Mouse (Mus musculus) forebrain, postnatal 0 days (tissue): ENCODE results near the gene Sys1. TPM values are rescaled to one million over a fixed set of nuclear protein-coding genes. Genes with fewer than 3 reads are reported as not detected.
A peak's percentile ranks its signal among the peaks of the same experiment; 100 is the strongest.

ENCODE experiments used
- ATAC-seq: fragments of 200-750 bp; cut with Nextera tagmentation; 2 replicates; pipeline ENCODE4 v1.8.0; 2017; ENCODE audit warnings: mild to moderate bottlenecking, moderate library complexity
- DNase-seq: peaks from one replicate; pipeline ENCODE4 v3.0.0-alpha.2; 2015
- H3K27ac ChIP-seq: fragments of 300-500 bp; sonication (generic); 2 replicates; pipeline ENCODE4 v1.5.1; 2014; ENCODE audit warnings: low read depth, mild to moderate bottlenecking, antibody characterized with exemption, low read length, moderate library complexity, mixed read lengths
- H3K27me3 ChIP-seq: fragments of 300-500 bp; sonication (generic); 2 replicates; pipeline ENCODE4 v1.6.1; 2014; ENCODE audit warnings: mild to moderate bottlenecking, low read length, mixed read lengths; ENCODE audit not compliant: insufficient read depth
- H3K36me3 ChIP-seq: fragments of 300-500 bp; sonication (generic); 2 replicates; pipeline ENCODE4 v1.6.1; 2014; ENCODE audit warnings: mild to moderate bottlenecking, moderate library complexity; ENCODE audit not compliant: insufficient read depth
- H3K4me1 ChIP-seq: fragments of 300-500 bp; sonication (generic); 2 replicates; pipeline ENCODE4 v1.6.1; 2014; ENCODE audit warnings: antibody characterized with exemption; ENCODE audit not compliant: insufficient read depth
- H3K4me2 ChIP-seq: fragments of 300-500 bp; sonication (generic); 2 replicates; pipeline ENCODE4 v1.6.1; 2014; ENCODE audit warnings: low read depth, mild to moderate bottlenecking, moderate library complexity
- H3K4me3 ChIP-seq: fragments of 300-500 bp; sonication (generic); 2 replicates; pipeline ENCODE4 v1.5.1; 2014; ENCODE audit warnings: low read depth, low read length, mixed read lengths
- H3K9ac ChIP-seq: fragments of 300-500 bp; sonication (generic); 2 replicates; pipeline ENCODE4 v1.6.1; 2014; ENCODE audit warnings: mild to moderate bottlenecking
- H3K9me3 ChIP-seq: fragments of 300-500 bp; sonication (generic); 2 replicates; pipeline ENCODE4 v1.6.1; 2016; ENCODE audit warnings: low read length
- CTCF ChIP-seq: sonication (generic); IDR thresholded peaks from 2 replicates; pipeline ENCODE4 v1.5.1; 2016; ENCODE audit warnings: antibody characterized with exemption, control low read depth, low read depth
- WGBS: fragments of 180-500 bp; shearing (Covaris S2); extraction: QIAGEN DNeasy Blood & Tissue Kit; methylation state at CpG from one replicate; pipeline ENCODE4 v1.1.7; 2014; 5-methylcytosine and 5-hydroxymethylcytosine counted together
- polyA plus RNA-seq: library from polyadenylated mRNA; unstranded; fragments of >200 nt; fragmentation: Nextera tagmentation; extraction: Ambion mirVana; gene quantifications from 2 replicates; pipeline ENCODE4 v1.2.1, GENCODE M21; 2015
- total RNA-seq: library from RNA; depleted of rRNA; stranded (reverse); fragments of >200 nt; gene quantifications from 2 replicates; pipeline ENCODE4 v1.2.3, GENCODE M21; 2014

Gene Sys1
- total and polyA plus RNA-seq, 2 experiments from 2014 or later = 105 to 167 TPM

DNA sequence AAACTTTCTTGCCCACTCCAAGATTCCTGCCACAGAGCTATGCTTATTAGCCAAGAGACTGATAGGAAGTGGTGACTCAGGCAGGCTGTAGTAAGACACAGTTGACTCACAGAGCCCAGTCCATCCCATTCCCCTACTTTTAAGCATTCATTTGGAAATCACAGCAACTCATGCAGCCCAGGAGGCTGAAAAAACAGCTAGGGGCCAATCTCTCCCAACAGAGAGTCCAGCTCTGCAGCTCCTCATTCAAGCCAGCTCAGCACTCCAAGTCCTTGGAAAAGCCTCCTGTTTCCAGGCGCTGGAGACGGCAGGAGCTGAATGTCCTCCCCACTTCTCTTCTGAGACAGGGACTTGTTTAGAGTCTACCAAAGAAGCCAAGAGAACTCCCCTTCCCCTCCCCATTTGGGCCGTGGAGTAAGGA is 17.8 kb upstream of the Sys1 start:
- WGBS = 67% methylated on average over 3 of the region's 3 CpGs
- H3K4me1 ChIP-seq = no peaks in the 10 kb centered on the region; the same call in 1 of the 2 replicates
- ATAC-seq = no peak
- H3K4me2 ChIP-seq = no peak overlapping the region
- peaks cover 11% of the 10 kb centered on the region for H3K27me3 ChIP-seq
- no peak overlapping the region for H3K27ac ChIP-seq
- TF ChIP-seq CTCF = no peak
- no peak overlapping the region for H3K4me3 ChIP-seq
- DNase-seq = no peak
- H3K9ac ChIP-seq = no peak overlapping the region
- H3K9me3 ChIP-seq = no peaks in the 10 kb centered on the region
- H3K36me3 ChIP-seq = no peaks in the 10 kb centered on the region

DNA sequence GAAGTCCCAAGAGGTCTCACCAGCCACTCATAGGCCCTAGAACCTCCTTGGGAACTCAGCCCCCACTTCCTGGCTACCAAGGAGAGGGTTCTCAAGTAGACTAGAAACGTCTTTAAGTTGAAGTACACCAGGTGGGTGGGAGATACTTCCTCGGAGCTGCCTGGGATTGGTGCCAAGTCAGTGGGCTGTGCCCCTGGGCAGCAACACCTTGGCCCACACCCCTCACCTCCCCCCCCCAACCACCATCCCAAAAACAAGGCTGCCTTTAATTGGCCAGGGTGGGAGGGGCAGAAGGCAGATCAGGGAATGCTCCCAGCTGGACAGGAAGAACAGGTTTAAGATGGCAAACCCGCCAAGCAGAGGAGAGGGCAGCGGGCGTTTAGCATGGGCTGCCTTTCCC is 16.4 kb upstream of the Sys1 start:
- Histone ChIP-seq H3K4me2 (no peak overlapping the region), H3K9ac (no peak overlapping the region), H3K27ac (no peak overlapping the region), H3K36me3 (no peaks in the 10 kb centered on the region), H3K4me3 (no peak overlapping the region), H3K27me3 (peaks cover 11% of the 10 kb centered on the region), H3K9me3 (no peaks in the 10 kb centered on the region), H3K4me1 (no peaks in the 10 kb centered on the region; the same call in 1 of the 2 replicates)
- DNase-seq (no peak), ATAC-seq (no peak)
- 78% methylated on average over 5 of the region's 5 CpGs for WGBS
- TF ChIP-seq CTCF = no peak

DNA sequence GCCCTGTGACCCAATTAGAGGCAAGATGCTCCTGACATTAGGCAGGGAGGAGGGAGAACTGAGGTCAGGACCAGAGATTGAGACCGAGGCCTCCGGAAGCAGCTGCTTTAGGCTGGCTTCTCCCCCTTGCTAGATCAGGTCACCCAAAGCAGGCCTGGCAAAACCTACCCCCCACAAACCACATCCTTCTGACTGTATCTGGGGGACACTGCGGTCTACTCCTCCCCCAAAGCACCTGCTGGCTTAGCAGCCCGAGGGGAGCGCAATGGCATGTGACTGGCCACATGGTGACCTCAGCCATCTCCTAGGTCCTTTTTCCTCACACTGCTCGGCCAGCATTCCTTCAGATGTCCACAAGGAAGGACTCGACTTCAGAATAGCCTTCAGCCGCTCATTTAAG is 15.6 kb upstream of the Sys1 start:
- ATAC-seq (no peak), DNase-seq (no peak)
- no peaks in the 10 kb centered on the region; the same call in 1 of the 2 replicates for H3K4me1 ChIP-seq
- H3K4me3 ChIP-seq = no peak overlapping the region
- no peak overlapping the region for H3K27ac ChIP-seq
- H3K27me3 ChIP-seq = peaks cover 11% of the 10 kb centered on the region
- WGBS = 53% methylated on average over 8 of the region's 8 CpGs
- no peak overlapping the region for H3K9ac ChIP-seq
- H3K36me3 ChIP-seq = no peaks in the 10 kb centered on the region
- H3K4me2 ChIP-seq = no peak overlapping the region
- TF ChIP-seq CTCF = no peak
- H3K9me3 ChIP-seq = no peaks in the 10 kb centered on the region

DNA sequence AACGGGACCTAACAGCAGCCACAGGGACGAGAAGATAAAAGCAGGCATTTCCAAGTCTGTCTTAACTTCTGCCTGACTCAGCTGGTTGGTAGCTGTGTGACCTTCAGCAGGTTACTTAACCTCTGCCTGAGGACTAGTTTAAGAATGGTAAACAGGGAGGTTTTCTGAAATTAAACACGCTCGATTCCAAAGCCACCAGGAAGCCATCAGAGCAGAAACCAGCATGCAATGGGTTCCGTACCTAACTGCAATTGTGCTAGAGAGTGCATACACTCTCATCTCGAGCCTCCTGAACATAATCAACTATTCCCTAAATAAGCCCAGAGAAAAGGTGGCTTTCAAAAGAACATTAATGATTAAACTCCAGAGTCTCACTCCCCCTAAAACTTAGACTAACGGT is 15.0 kb upstream of the Sys1 start:
- Histone ChIP-seq H3K9ac (no peak overlapping the region), H3K27me3 (peaks cover 11% of the 10 kb centered on the region), H3K27ac (no peak overlapping the region), H3K4me3 (peak overlapping the region; percentile 5; the same call in 1 of the 2 replicates), H3K4me2 (0 out of 2 replicates have a peak overlapping the region, but pooled peaks have one; percentile 81), H3K9me3 (no peaks in the 10 kb centered on the region), H3K36me3 (no peaks in the 10 kb centered on the region), H3K4me1 (no peaks in the 10 kb centered on the region; the same call in 1 of the 2 replicates)
- no peak for TF ChIP-seq CTCF
- 38% methylated on average over 7 of the region's 7 CpGs for WGBS
- DNase-seq = no peak
- no peak for ATAC-seq

DNA sequence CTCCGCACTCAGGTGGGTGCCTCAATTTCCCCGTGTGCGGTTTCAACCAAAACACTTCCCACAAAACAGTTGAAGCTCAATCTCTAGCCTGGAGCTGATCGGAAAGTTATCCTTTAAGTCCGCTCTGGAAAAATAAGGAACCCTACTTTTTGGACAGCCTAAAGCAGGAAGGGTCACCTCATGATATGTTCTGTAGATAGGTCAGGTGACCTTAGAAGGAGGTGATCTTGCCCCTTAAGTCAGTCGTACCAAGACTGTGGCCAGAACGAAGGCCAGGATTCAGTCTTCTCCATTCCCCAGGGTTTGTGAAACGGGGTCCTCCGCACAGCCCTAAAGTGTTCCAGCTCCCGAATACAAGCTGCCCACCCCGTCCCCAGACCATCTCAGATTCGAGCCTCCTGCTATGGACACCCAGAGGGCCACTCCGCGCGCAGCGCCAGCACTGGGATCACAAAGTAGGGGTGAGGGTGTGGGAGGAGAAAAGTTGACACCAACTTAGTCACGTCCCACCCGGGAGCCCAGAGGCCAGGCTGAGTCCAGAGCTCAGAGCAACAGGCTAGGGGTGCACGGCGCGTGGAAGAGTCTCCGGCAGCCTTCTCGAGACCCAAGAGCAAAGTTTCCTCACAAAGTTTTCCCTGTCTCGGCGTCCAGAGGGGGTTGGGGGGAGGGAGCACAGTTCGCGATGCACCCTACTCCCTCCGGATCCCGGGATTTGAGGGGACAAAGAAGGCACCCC is 14.3 kb upstream of the Sys1 start:
- DNase-seq (no peak), ATAC-seq (peak; percentile 24)
- Histone ChIP-seq H3K9me3 (no peaks in the 10 kb centered on the region), H3K9ac (peak overlapping the region; percentile 49), H3K4me1 (no peaks in the 10 kb centered on the region; the same call in 1 of the 2 replicates), H3K27me3 (peaks cover 11% of the 10 kb centered on the region), H3K36me3 (no peaks in the 10 kb centered on the region), H3K4me2 (peak overlapping the region; percentile 81), H3K27ac (no peak overlapping the region), H3K4me3 (peak overlapping the region; percentile 45)
- WGBS = 4% methylated on average over 29 of the region's 29 CpGs
- no peak for TF ChIP-seq CTCF

DNA sequence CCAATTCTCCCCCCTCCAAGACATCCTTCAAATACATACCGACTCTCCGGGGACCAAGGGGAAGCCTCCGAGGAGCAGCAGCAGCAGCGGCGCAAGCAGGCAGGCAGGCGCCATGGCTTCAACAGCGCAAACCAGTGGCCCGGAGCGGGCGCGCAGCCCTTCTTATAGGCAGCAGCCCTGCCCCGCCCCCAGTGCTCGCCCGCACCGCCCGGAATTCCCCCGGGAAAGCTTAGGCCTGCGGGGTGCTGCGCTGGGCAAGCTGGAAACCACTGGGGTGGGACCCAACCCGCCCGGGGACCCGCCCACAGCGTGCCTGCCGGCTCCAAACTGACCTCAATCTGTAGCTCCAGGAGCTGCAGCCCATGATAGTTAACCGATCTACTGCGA is 13.7 kb upstream of the Sys1 start:
- peak; percentile 70 for DNase-seq
- peak; percentile 48 for TF ChIP-seq CTCF
- Histone ChIP-seq H3K4me3 (peak overlapping the region; percentile 45), H3K4me1 (no peaks in the 10 kb centered on the region; the same call in 1 of the 2 replicates), H3K27me3 (peaks cover 11% of the 10 kb centered on the region), H3K9ac (peak overlapping the region; percentile 49), H3K9me3 (no peaks in the 10 kb centered on the region), H3K27ac (no peak overlapping the region), H3K36me3 (no peaks in the 10 kb centered on the region), H3K4me2 (peak overlapping the region; percentile 81)
- 0% methylated on average over 26 of the region's 26 CpGs for WGBS
- peak; percentile 97 for ATAC-seq

DNA sequence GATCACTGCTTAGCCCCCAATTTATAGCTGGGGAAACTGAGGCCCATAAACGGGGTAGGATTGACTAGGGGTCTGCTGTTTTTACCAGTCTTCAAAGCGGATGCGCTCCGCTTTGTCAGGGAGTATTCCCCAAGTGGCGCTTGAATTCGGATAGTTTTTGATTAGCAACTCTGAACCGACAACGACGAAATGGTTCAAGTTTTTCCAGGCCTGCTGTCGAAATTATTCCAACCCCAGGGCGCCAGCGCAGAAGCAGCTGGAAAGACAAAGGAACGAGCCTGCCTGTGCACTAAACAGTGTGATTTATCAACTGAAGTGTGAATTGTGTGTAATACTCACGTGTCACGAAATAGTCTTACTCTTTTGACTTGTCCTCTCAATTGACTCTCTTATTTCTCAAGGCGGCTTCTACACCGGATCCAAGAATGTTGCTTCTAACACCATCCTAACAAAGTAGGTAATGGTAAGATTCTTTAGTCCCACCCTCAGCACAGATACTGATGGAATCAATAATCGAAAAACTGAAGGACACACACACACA is 13.2 kb upstream of the Sys1 start, which contains the start of gene Sdc4:
Gene Sdc4, minus strand, starts transcription at position 428 of the 541 bp plus-strand sequence.
- no peak for TF ChIP-seq CTCF
- peak within 1 kb of the TSS; percentile 81 for H3K4me2 ChIP-seq
- DNase-seq (no peak), ATAC-seq (peak; percentile 32; the same call in 1 of the 2 replicates)
- WGBS = 9% methylated on average over 18 of the region's 18 CpGs
- peak within 1 kb of the TSS; percentile 49 for H3K9ac ChIP-seq
- no peaks in the 10 kb centered on the region for H3K36me3 ChIP-seq
- H3K27me3 ChIP-seq = peaks cover 11% of the 10 kb centered on the region
- H3K9me3 ChIP-seq = no peaks in the 10 kb centered on the region
- no peaks in the 10 kb centered on the region; the same call in 1 of the 2 replicates for H3K4me1 ChIP-seq
- no peak within 1 kb of the TSS for H3K27ac ChIP-seq
- H3K4me3 ChIP-seq = peak within 1 kb of the TSS; percentile 45
